Mouse (Mus musculus): ENCODE data around the gene Mrpl47.
"Not testable (repeated sequence)": the region's sequence is repeated elsewhere in the genome, so short reads cannot be mapped to it uniquely, and the experiment has no call there.

Gene Mrpl47

GRCm38 (mm10) chr3:32737172-32737655 lies at the start of gene Mrpl47:
TSS of gene Mrpl47 (minus strand) at chr3:32737605.
- DNase-seq (ENCODE audit: low read depth, low spot score) = no peak

DNA sequence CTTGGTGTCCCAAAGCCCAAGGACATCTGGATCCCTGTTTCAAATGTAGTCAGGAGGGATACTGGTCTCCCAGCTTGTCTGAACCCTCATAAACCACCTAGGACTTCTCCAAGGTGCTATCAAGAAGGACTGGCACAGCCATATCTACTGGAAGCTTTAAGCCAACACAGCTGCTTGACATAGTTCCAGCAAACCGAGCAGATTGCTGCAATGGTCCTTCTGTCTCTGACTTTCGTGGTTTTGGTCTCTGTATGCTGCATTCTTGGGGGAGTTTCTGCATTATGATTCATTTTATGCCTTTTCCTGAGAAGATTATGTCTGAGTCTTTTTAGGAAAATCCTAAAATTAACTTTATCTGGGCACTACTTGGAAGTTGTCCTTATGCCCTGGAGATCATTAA lies 33.4 kb upstream of the Mrpl47 start:
- no peak for DNase-seq (ENCODE audit: low read depth, low spot score)

- DNase-seq (ENCODE audit: low read depth, low spot score) = peak; percentile 65
Measured at GRCm38 (mm10) chr3:32763902-32764301, 26.5 kb upstream of the Mrpl47 start.

- DNase-seq (ENCODE audit: low read depth, low spot score) = peak; percentile 78
Measured at GRCm38 (mm10) chr3:32762962-32763361, 25.6 kb upstream of the Mrpl47 start.

- DNase-seq (ENCODE audit: low read depth, low spot score) = peak; percentile 81
Measured at GRCm38 (mm10) chr3:32759212-32759611, 21.8 kb upstream of the Mrpl47 start.

- DNase-seq (ENCODE audit: low read depth, low spot score) = no peak
Measured at GRCm38 (mm10) chr3:32754384-32754915, 17.0 kb upstream of the Mrpl47 start.

DNA sequence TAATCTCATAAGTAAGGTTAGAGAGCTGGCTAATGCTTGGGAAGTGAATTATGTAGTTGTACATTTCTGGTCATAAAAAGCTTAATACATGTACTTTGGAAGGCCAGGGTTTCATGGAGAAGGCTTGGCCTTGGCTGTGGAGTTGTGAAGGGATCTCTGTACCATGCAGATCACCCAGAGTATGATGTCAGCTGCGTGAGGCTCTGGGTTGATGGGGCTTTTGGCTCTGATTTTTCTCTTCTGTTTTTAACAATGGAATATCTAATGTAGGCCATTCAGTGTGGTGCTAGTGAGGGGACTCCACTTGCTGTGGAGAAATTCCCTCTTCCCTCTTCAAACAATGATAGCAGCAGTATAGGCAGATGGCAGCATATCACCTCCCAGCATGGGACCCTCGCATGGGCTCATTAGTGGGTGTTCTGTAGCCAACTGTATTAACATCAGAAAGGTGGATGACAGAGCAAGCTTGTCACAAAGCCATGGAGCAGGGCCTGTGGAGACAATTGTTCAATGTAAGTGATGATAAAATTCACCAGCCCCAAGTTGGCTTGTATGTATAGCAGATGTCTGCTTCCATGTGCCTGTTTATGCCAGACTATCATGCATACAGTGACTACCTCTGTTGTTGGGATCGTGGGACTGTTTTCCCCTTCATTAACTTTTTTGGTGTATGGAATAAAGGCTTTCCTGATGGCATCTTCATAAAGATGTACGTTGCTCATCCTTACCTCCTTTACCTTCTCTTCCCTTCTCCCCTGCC lies 12.6 kb upstream of the Mrpl47 start:
- peak; percentile 38 for DNase-seq (ENCODE audit: low read depth, low spot score)

DNA sequence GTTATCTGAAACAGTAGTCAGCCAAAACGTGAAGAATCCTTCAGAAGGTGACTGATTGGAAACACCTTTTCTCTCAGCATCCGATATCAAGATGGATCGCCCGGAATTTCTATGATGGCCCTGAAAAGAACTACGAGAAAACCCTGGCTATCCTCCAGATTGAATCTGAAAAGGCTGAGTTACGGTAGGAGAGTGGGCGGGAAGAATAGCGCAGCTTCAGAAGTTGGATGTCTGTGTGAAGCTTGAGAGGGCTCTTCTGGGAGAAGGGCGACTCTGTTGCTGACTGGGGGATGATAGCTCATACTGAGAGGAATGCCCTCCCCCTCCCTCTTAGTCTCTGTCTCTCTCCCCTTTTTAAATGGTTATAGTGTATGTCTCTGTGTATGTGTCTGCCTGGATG lies 11.0 kb upstream of the Mrpl47 start:
- DNase-seq (ENCODE audit: low read depth, low spot score) = no peak

- peak; percentile 88 for DNase-seq (ENCODE audit: low read depth, low spot score)
Measured at GRCm38 (mm10) chr3:32745426-32745825, 8.0 kb upstream of the Mrpl47 start.

DNA sequence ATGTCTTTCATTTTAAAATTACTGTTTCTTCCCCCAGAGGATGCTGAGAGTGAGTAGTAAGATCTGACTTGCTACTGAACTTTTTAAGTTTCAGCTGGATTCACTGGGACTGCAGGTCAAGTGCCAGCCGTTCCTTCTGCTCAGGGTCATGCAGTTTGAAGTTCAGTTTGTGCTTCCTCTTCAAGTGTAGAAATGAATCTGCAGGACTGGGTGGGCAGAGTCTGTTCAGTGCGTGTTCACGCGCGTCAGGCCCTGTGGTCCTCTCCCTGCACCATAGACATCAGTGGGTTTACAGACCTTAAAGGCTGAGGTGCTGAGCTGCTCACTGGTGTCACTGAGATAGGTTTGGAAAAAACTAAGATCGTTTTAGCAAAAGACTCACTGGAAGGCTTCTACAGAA lies 7.6 kb upstream of the Mrpl47 start:
- DNase-seq (ENCODE audit: low read depth, low spot score) = no peak

GRCm38 (mm10) chr3:32742276-32742780 lies 4.9 kb upstream of the Mrpl47 start:
- no peak for DNase-seq (ENCODE audit: low read depth, low spot score)

DNA sequence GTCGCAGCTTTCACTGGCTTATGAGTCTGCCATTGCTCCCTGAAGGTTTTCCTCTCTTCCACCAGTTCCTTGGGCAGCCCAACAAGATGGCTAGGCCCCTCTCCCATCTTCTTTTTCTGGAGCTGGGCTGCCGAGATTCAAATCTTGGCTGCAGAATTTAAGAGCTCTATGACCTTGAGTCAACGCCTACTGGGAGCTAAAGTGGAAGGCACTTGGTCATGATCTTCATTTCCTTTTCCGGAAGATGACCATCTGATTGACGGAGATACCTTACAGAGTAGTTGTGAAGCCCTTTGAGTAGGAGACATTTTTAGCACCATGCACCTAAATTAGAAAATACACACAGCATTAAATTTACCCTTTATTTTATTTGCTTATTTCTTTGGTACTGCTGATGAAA lies 1.1 kb upstream of the Mrpl47 start:
- DNase-seq (ENCODE audit: low read depth, low spot score) = no peak

DNA sequence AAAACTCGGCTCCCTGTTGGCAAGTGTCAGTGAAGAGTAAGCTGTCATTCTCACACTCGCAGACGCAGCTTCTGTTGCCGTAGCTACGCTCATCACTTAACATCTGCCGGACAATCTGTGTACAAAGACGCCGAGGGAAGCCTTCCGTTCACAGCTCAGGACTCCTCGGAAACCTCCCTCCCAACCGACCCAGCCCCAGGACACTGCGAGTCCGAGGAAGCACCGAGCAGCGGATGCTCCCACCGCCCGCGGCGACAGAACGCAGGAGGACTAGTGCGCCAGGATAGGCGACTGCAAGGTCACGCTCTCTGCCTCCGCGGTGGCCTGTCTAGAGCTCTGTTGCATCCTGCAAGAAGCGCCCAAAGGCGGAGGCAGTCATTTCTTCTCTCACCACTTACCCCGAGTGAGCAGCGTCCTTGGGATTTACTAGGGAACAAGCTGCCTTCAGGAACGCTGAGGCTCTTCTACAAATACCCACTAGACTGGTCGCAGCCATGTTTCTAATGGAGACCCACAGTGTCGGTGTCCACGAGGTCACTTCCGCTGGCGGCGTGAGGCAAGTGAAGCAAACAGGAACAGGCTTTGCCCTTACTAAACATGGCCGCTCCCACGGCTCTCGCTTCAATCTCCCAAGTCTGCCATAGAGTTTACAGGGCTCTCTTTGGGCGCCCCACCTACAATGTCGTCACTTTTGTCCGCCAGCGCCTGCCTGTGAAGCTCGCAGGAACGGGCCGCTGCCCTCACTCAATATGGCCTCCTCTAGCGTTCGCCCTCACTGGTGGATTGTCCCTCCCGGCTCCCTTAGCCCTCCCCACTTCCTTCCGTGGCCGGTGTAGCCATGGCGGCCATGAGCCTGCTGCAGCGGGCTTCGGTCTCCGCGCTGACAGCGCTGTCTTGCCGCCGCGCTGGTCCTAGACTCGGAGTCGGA lies 897 bp downstream of the Mrpl47 start, which contains the start of gene Ndufb5:
Gene Ndufb5 (plus strand): TSS at position 747 of the 928 bp plus-strand sequence.
- DNase-seq (ENCODE audit: low read depth, low spot score) = peak; percentile 99

DNA sequence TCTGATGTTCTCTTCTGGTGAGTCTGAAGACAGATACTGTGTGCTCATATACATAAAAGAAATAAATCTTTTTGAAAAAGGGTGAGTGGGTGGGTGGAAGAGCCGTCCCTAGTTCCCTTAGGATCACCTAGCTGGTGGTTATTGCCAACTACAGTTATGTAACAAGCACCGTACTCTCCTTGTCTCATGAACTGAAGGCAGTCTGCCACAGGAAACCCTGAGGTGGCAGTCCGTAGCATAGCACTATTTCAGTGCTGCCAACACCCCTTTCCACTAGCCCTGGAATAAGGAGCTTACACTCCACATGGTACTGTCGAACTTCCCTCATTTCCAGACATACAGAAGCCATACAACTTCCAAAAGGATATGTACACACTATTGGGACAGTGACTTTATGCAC lies 9.5 kb downstream of the Mrpl47 start:
- DNase-seq (ENCODE audit: low read depth, low spot score) = no peak

- no peak for DNase-seq (ENCODE audit: low read depth, low spot score)
Measured at GRCm38 (mm10) chr3:32725951-32726350, 11.5 kb downstream of the Mrpl47 start.

DNA sequence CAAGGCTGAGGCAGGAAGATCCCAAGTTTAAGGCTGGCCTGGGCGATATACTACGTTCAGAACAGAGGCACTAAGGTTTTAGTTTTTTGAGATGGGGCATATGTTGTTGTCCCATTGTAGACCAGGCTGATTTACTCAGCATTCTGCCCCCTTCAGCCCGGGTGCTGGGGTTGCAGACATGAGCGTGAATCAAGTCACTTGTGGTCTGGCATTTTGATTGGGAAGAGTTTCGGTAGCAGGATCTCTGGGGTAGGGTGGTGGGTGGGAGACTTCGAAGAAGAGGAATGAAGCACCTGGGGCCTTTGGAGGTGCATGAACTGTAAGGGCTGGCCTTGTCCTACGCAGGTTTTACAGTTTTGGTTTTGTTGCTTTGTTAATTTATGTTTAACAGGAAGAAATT lies 13.2 kb downstream of the Mrpl47 start:
- DNase-seq (ENCODE audit: low read depth, low spot score) = no peak

DNA sequence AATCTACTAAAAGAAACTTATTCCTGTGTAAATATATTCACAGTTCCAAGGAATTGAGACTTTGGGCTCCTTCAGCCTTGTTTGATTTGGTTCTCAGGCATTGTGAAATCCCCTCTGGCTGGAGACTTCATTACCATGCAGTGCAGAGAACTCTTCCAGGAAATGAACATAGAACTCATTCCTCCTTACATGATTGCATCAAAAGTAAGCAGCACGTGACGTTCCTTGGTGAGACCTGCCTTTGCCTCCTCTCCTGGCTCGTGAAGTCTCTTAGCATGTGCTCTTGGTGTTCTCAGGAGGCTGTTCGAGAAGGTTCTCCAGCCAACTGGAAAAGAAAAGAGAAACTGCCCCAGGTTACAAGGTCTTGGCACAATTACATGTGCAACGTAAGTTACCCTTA lies 19.1 kb downstream of the Mrpl47 start:
- DNase-seq (ENCODE audit: low read depth, low spot score) = no peak

- not testable (repeated sequence) for DNase-seq (ENCODE audit: low read depth, low spot score)
Measured at GRCm38 (mm10) chr3:32717403-32717802, 20.0 kb downstream of the Mrpl47 start.

DNA sequence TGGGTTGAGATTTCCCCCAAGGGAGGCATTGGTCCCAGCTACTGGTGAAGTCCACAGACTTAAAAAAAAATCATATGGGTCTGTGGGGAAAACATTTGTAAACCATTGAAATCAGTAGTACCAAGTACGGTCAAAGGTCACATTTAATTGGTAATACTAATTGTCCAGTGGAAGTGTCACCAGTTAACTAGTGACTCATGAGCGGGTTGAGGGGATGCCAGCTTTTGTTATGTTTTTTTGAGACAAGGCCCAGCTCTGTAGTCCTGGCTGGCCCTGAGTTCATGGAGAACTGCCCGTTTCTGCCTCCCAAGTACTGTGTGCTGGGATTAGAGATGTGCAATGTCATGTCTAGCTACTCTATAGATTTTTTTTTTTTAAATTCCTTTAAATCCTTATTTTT lies 23.7 kb downstream of the Mrpl47 start:
- DNase-seq (ENCODE audit: low read depth, low spot score) = no peak

- DNase-seq (ENCODE audit: low read depth, low spot score) = no peak
Measured at GRCm38 (mm10) chr3:32709388-32709787, 28.0 kb downstream of the Mrpl47 start.

DNA sequence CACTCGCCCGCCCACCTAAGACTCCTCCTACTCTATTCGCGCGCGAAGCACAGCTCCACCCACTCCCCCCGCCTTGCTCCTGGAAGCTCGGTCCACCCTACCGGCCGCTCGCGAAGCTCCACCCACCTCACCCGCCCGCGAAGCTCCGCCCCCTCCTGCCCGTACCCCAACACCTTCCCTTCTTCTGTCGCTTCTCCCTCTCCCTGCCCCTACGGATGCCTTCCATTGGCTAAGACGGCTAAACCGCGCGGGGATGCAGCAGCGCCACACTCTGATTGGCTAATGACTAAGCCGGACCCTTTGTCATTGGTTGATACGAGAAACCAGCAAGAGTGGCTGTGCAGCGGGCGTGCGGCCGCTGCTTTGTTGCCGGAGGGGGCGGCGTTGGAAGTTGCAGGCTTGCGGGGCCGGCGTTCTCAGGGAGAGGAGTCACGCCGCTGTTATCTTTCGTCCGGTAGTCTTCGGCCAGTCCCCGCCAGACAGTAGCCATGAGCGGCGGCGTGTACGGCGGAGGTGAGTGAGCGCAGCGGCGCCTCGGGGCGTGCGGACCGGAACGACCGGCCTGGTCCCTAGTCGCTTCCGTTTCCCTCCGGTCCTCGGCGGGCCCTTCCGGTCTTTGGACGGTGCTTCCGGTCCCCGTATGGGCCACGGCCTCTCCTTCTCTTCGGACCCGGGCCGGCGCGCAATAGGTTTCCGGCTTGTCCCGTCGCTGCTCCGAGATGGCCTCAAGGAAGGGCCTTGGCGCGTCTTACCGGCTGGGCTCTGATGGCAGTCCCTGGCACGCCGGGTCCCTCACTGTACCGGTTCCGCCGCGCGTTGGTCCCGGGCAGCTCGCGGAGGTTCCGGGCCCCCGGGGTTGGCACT lies 28.8 kb downstream of the Mrpl47 start:
- peak; percentile 100 for DNase-seq (ENCODE audit: low read depth, low spot score)

Measured in R1 (cell line).